Mouse (Mus musculus) midbrain, embryonic 11.5 days (tissue): ENCODE results near the gene Dab1. TPM values are rescaled to one million over a fixed set of nuclear protein-coding genes. Genes with fewer than 3 reads are reported as not detected.
A peak's percentile ranks its signal among the peaks of the same experiment; 100 is the strongest.

Experiments used
- ATAC-seq: fragments of 200-750 bp; cut with Nextera tagmentation; 2 replicates; pipeline ENCODE4 v1.8.0; 2017; ENCODE audit warnings: moderate TSS enrichment, moderate library complexity; ENCODE audit not compliant: low FRiP score
- DNase-seq: peaks from one replicate; pipeline ENCODE4 v3.0.0; 2015; ENCODE audit warnings: low spot score; ENCODE audit errors: missing footprints
- H3K27ac ChIP-seq: fragments of 300-500 bp; sonication (generic); 2 replicates; pipeline ENCODE4 v1.5.1; 2014; ENCODE audit warnings: low read depth, low read length
- H3K27me3 ChIP-seq: fragments of 300-500 bp; sonication (generic); 2 replicates; pipeline ENCODE4 v1.6.1; 2014; ENCODE audit warnings: mild to moderate bottlenecking, low read length, moderate library complexity, mixed read lengths; ENCODE audit not compliant: control insufficient read depth, insufficient read depth
- H3K36me3 ChIP-seq: fragments of 300-500 bp; sonication (generic); 2 replicates; pipeline ENCODE4 v1.6.1; 2014; ENCODE audit warnings: mild to moderate bottlenecking, low read length, moderate library complexity, mixed read lengths; ENCODE audit not compliant: control insufficient read depth, insufficient read depth
- H3K4me1 ChIP-seq: fragments of 300-500 bp; sonication (generic); 2 replicates; pipeline ENCODE4 v1.6.1; 2014; ENCODE audit warnings: low read length; ENCODE audit not compliant: control insufficient read depth, insufficient read depth
- H3K4me2 ChIP-seq: fragments of 300-500 bp; sonication (generic); 2 replicates; pipeline ENCODE4 v1.6.1; 2014; ENCODE audit warnings: mild to moderate bottlenecking, moderate library complexity
- H3K4me3 ChIP-seq: fragments of 300-500 bp; sonication (generic); 2 replicates; pipeline ENCODE4 v1.5.1; 2014; ENCODE audit warnings: low read depth, low read length
- H3K9ac ChIP-seq: fragments of 300-500 bp; sonication (generic); 2 replicates; pipeline ENCODE4 v1.6.1; 2014; ENCODE audit warnings: low read length
- H3K9me3 ChIP-seq: fragments of 300-500 bp; sonication (generic); 2 replicates; pipeline ENCODE4 v1.6.1; 2016; ENCODE audit warnings: low read length; ENCODE audit not compliant: control insufficient read depth
- WGBS: fragments of 180-500 bp; shearing (Covaris S2); extraction: QIAGEN DNeasy Blood & Tissue Kit; methylation state at CpG from one replicate; pipeline ENCODE4 v1.1.7; 2014; 5-methylcytosine and 5-hydroxymethylcytosine counted together
- polyA plus RNA-seq: library from polyadenylated mRNA; unstranded; fragments of >200 nt; fragmentation: Nextera tagmentation; extraction: Ambion mirVana; gene quantifications from 2 replicates; pipeline ENCODE4 v1.2.1, GENCODE M21; 2014

Gene Dab1
- polyA plus RNA-seq, 1 experiment from 2014 or later: 43.2 TPM

- no peaks in the 10 kb centered on the region for H3K9me3 ChIP-seq
- DNase-seq: no peak
- no peak overlapping the region for H3K27ac ChIP-seq
- no peak for ATAC-seq
- H3K4me1 ChIP-seq: no peaks in the 10 kb centered on the region
- no peaks in the 10 kb centered on the region for H3K27me3 ChIP-seq
- WGBS: 95% methylated on average over 3 of the region's 3 CpGs
- H3K9ac ChIP-seq: no peak overlapping the region
- H3K4me2 ChIP-seq: no peak overlapping the region
- no peak overlapping the region for H3K4me3 ChIP-seq
- no peaks in the 10 kb centered on the region for H3K36me3 ChIP-seq
These were observed 1077.4 kb downstream of the Dab1 start for GRCm38 (mm10) chr4:104696522-104696921.

GRCm38 (mm10) chr4:104697703-104698102, 1078.5 kb downstream of the Dab1 start:
- Histone ChIP-seq H3K27ac (no peak overlapping the region), H3K9me3 (no peaks in the 10 kb centered on the region), H3K9ac (no peak overlapping the region), H3K4me2 (no peak overlapping the region), H3K36me3 (no peaks in the 10 kb centered on the region), H3K27me3 (no peaks in the 10 kb centered on the region), H3K4me3 (no peak overlapping the region), H3K4me1 (no peaks in the 10 kb centered on the region)
- DNase-seq (no peak), ATAC-seq (no peak)
- 84% methylated on average over 4 of the region's 4 CpGs for WGBS

GRCm38 (mm10) chr4:104705664-104706645, 1086.8 kb downstream of the Dab1 start:
- DNase-seq: no peak
- H3K9me3 ChIP-seq: no peaks in the 10 kb centered on the region
- WGBS: 52% methylated on average over 10 of the region's 10 CpGs
- peaks cover 3% of the 10 kb centered on the region for H3K4me1 ChIP-seq
- no peaks in the 10 kb centered on the region for H3K27me3 ChIP-seq
- no peaks in the 10 kb centered on the region for H3K36me3 ChIP-seq
- H3K4me3 ChIP-seq: no peak overlapping the region
- ATAC-seq: peak; percentile 44; the same call in 1 of the 2 replicates
- no peak overlapping the region for H3K4me2 ChIP-seq
- no peak overlapping the region for H3K9ac ChIP-seq
- H3K27ac ChIP-seq: no peak overlapping the region; the same call in 1 of the 2 replicates

- ATAC-seq (no peak), DNase-seq (no peak)
- Histone ChIP-seq H3K4me2 (no peak overlapping the region), H3K27me3 (no peaks in the 10 kb centered on the region), H3K36me3 (no peaks in the 10 kb centered on the region), H3K9me3 (no peaks in the 10 kb centered on the region), H3K9ac (no peak overlapping the region), H3K27ac (no peak overlapping the region), H3K4me1 (no peaks in the 10 kb centered on the region), H3K4me3 (no peak overlapping the region)
- WGBS: 92% methylated on average over 15 of the region's 15 CpGs
These were observed 1093.4 kb downstream of the Dab1 start for GRCm38 (mm10) chr4:104712338-104713083.

- peaks cover 10% of the 10 kb centered on the region; the same call in 1 of the 2 replicates for H3K4me1 ChIP-seq
- WGBS: 92% methylated on average over 9 of the region's 9 CpGs
- H3K4me3 ChIP-seq: no peak overlapping the region
- DNase-seq (no peak), ATAC-seq (no peak)
- H3K27me3 ChIP-seq: no peaks in the 10 kb centered on the region
- no peak overlapping the region for H3K9ac ChIP-seq
- no peak overlapping the region for H3K4me2 ChIP-seq
- H3K36me3 ChIP-seq: no peaks in the 10 kb centered on the region
- H3K27ac ChIP-seq: no peak overlapping the region
- no peaks in the 10 kb centered on the region for H3K9me3 ChIP-seq
These were observed 1095.9 kb downstream of the Dab1 start for GRCm38 (mm10) chr4:104714925-104715519.

GRCm38 (mm10) chr4:104715857-104716256, 1096.7 kb downstream of the Dab1 start:
- ATAC-seq (no peak), DNase-seq (no peak)
- WGBS: 86% methylated on average over 6 of the region's 6 CpGs
- Histone ChIP-seq H3K27me3 (no peaks in the 10 kb centered on the region; the same call in 1 of the 2 replicates), H3K9me3 (no peaks in the 10 kb centered on the region), H3K4me1 (peaks cover 10% of the 10 kb centered on the region; the same call in 1 of the 2 replicates), H3K9ac (no peak overlapping the region), H3K36me3 (no peaks in the 10 kb centered on the region), H3K4me2 (no peak overlapping the region), H3K4me3 (no peak overlapping the region), H3K27ac (no peak overlapping the region)

- Histone ChIP-seq H3K27ac (no peak overlapping the region), H3K36me3 (no peaks in the 10 kb centered on the region), H3K27me3 (no peaks in the 10 kb centered on the region; the same call in 1 of the 2 replicates), H3K4me1 (peaks cover 10% of the 10 kb centered on the region; the same call in 1 of the 2 replicates), H3K4me3 (no peak overlapping the region), H3K9me3 (no peaks in the 10 kb centered on the region), H3K4me2 (no peak overlapping the region), H3K9ac (no peak overlapping the region)
- DNase-seq (no peak), ATAC-seq (no peak)
- 74% methylated on average over 1 of the region's 1 CpGs for WGBS
These were observed 1097.3 kb downstream of the Dab1 start for GRCm38 (mm10) chr4:104716506-104716905.

- H3K27ac ChIP-seq: 0 out of 2 replicates have a peak overlapping the region, but pooled peaks have one; percentile 25
- WGBS: 50% methylated on average over 13 of the region's 13 CpGs
- no peak overlapping the region for H3K9ac ChIP-seq
- H3K4me1 ChIP-seq: peaks cover 10% of the 10 kb centered on the region; the same call in 1 of the 2 replicates
- no peaks in the 10 kb centered on the region; the same call in 1 of the 2 replicates for H3K27me3 ChIP-seq
- no peak overlapping the region for H3K4me3 ChIP-seq
- H3K36me3 ChIP-seq: no peaks in the 10 kb centered on the region
- no peak for DNase-seq
- ATAC-seq: peak; percentile 70
- H3K9me3 ChIP-seq: no peaks in the 10 kb centered on the region
- no peak overlapping the region for H3K4me2 ChIP-seq
These were observed 1100.0 kb downstream of the Dab1 start for GRCm38 (mm10) chr4:104718973-104719795.
